Mouse (Mus musculus): ENCODE measurements around the gene Phf21a. TPM values are rescaled to one million over a fixed set of nuclear protein-coding genes. Genes with fewer than 3 reads are reported as not detected.
"Not testable (repeated sequence)": the region's sequence is repeated elsewhere in the genome, so short reads cannot be mapped to it uniquely, and the experiment has no call there.

The Phf21a gene
- total and polyA plus RNA-seq, 3 experiments, result 8.8 to 76.4 (median 26.8) TPM

DNA sequence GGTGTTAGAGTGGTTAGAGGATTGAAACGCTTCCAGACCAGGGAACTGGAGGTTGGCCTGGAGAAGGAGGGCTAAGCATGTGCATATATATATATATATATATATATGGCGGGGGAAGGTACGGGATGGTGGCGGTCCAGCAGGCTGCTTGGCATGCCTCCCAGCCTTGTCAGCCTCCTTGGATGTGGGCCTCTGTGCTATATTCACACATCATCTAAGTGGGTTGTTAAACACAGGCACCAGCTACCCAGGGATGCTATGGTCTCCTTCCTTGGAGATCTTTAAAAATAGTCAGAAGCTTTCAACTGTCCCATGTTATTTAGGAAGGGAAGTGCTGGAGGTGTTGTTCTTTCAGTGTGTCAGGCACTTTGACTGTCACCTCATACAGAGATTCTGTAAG lies 3.1 kb upstream of the Phf21a start:
- H3K4me1 ChIP-seq (ENCODE audit: insufficient read depth, low read depth, low read length), result no peaks in the 10 kb centered on the region
- no peak for DNase-seq (ENCODE audit: low spot score)
- no peak overlapping the region for H3K4me3 ChIP-seq (ENCODE audit: low read depth, low read length)
- H3K36me3 ChIP-seq (replicated peaks), result no peaks in the 10 kb centered on the region
- peaks cover 17% of the 10 kb centered on the region for H3K27me3 ChIP-seq (ENCODE audit: insufficient read depth, low read length)
- no peaks in the 10 kb centered on the region for H3K9me3 ChIP-seq (replicated peaks)
- TF ChIP-seq CTCF (IDR thresholded peaks at IDR 0.05; ENCODE audit: low read depth, low read length) (no peak), GATA1 (IDR thresholded peaks at IDR 0.05; ENCODE audit: borderline replicate concordance, low read length) (no peak), GATA2 (IDR thresholded peaks at IDR 0.05; ENCODE audit: borderline replicate concordance, low read depth, low read length) (no peak), TAL1 (conservative IDR thresholded peaks at IDR 0.05; ENCODE audit: low read depth, low read length) (no peak), POLR2AphosphoS5 (IDR thresholded peaks at IDR 0.05; ENCODE audit: insufficient replicate concordance, low read depth, low read length) (no peak)
- ATAC-seq (ENCODE audit: extremely low read depth, insufficient number of reproducible peaks, low FRiP score, poor library complexity, severe bottlenecking), result no peak

DNA sequence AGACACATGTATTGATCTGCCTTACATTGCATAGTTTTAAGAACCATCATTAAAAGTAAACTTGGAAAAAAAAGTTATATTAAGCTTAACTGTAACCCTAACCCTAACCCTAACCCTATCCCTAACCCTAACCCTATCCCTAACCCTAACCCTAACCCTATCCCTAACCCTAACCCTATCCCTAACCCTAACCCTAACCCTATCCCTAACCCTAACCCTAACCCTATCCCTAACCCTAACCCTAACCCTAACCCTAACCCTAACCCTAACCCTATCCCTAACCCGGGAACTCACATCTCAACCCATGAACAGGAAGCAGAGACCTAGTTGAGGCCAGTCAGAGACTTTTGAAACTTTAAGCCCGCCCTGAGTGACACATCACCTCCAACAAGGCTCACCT lies 586 bp downstream of the Phf21a start:
- ATAC-seq (ENCODE audit: extremely low read depth, insufficient number of reproducible peaks, low FRiP score, poor library complexity, severe bottlenecking); H3K4me3 ChIP-seq (ENCODE audit: low read depth, low read length); H3K4me1 ChIP-seq (ENCODE audit: insufficient read depth, low read depth, low read length); DNase-seq (ENCODE audit: low spot score); H3K9me3 ChIP-seq (replicated peaks); H3K36me3 ChIP-seq (replicated peaks): not testable (repeated sequence)
- H3K27me3 ChIP-seq (ENCODE audit: insufficient read depth, low read length), result peaks cover 13% of the 10 kb centered on the region; the same call in 1 of the 2 replicates

DNA sequence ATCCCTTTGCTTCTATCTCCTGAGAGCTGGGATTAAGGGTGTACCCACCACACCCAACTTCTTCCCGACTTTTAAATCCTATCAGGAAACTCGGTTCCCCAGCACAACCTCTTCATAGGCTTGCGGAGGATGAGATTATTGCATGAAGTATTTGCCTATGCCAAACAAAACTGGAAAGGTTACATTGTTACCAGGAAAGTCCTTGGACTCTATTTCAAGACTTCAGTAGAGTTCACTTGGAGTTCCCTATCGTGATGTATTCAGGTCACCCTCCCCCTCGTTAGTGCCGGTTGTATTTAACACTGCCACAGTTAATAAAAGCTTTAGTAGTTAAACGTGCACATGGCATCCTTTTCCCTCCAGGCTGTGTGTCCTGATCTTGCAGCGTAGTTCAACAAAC lies 1.2 kb downstream of the Phf21a start:
- Histone ChIP-seq H3K9me3 (replicated peaks) (no peaks in the 10 kb centered on the region), H3K27me3 (ENCODE audit: insufficient read depth, low read length) (peaks cover 13% of the 10 kb centered on the region; the same call in 1 of the 2 replicates), H3K4me1 (ENCODE audit: insufficient read depth, low read depth, low read length) (no peaks in the 10 kb centered on the region), H3K36me3 (replicated peaks) (no peaks in the 10 kb centered on the region), H3K4me3 (ENCODE audit: low read depth, low read length) (no peak overlapping the region)
- ATAC-seq (ENCODE audit: extremely low read depth, insufficient number of reproducible peaks, low FRiP score, poor library complexity, severe bottlenecking) (no peak), DNase-seq (ENCODE audit: low spot score) (no peak)
- TF ChIP-seq GATA2 (IDR thresholded peaks at IDR 0.05; ENCODE audit: borderline replicate concordance, low read depth, low read length) (no peak), GATA1 (IDR thresholded peaks at IDR 0.05; ENCODE audit: borderline replicate concordance, low read length) (no peak), POLR2AphosphoS5 (IDR thresholded peaks at IDR 0.05; ENCODE audit: insufficient replicate concordance, low read depth, low read length) (no peak), CTCF (IDR thresholded peaks at IDR 0.05; ENCODE audit: low read depth, low read length) (no peak), TAL1 (conservative IDR thresholded peaks at IDR 0.05; ENCODE audit: low read depth, low read length) (no peak)

DNA sequence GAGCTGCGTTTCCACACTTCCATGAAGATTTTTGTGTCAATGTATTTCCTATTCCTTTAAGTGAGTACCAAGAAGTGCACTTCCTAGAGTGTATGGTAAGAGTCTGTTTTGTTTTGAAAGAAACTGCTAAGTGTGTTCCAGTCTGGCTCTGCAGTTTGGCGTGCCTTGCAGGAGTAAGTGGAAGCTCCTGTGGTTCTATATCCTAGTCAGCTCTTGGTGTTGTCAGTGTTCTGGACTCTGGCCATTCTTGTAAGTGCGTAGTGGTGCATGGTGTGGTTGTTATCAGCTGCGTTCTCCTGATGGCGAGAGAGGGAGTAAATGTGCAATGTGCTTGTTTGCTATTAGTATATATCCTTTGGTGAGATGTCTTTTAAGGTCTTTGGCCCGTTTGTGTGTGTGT lies 7.9 kb downstream of the Phf21a start:
- Histone ChIP-seq H3K9me3 (replicated peaks) (0 out of 2 replicates have a peak, but pooled peaks cover 4% of the 10 kb centered on the region), H3K36me3 (replicated peaks) (no peaks in the 10 kb centered on the region), H3K27me3 (ENCODE audit: insufficient read depth, low read length) (no peaks in the 10 kb centered on the region), H3K4me1 (ENCODE audit: insufficient read depth, low read depth, low read length) (no peaks in the 10 kb centered on the region), H3K4me3 (ENCODE audit: low read depth, low read length) (no peak overlapping the region)
- ATAC-seq (ENCODE audit: extremely low read depth, insufficient number of reproducible peaks, low FRiP score, poor library complexity, severe bottlenecking), result no peak
- TF ChIP-seq POLR2AphosphoS5 (IDR thresholded peaks at IDR 0.05; ENCODE audit: insufficient replicate concordance, low read depth, low read length) (no peak), GATA2 (IDR thresholded peaks at IDR 0.05; ENCODE audit: borderline replicate concordance, low read depth, low read length) (no peak), GATA1 (IDR thresholded peaks at IDR 0.05; ENCODE audit: borderline replicate concordance, low read length) (no peak), TAL1 (conservative IDR thresholded peaks at IDR 0.05; ENCODE audit: low read depth, low read length) (no peak), CTCF (IDR thresholded peaks at IDR 0.05; ENCODE audit: low read depth, low read length) (no peak)
- DNase-seq (ENCODE audit: low spot score), result no peak

DNA sequence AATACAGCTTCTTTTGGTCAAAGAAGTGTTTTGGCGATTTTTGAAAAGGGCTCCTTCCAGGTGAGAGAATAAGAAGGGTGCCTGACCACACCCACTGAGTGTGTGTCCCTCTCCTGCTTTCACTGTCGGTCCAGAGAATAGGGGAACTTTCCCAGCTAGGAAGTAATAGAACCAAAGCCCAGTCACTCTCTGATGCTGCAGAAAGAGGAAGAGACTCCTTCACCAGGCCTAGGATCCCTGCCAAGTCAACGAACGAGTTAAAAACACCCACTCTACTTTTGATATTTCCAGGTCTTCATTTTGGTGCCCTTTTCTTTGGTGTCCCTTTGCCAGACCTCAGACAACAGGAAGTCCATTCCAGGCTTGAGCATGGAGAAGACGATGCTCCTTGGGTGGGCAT lies 31.6 kb downstream of the Phf21a start:
- TF ChIP-seq GATA2 (IDR thresholded peaks at IDR 0.05; ENCODE audit: borderline replicate concordance, low read depth, low read length), result no peak
- TF ChIP-seq GATA1 (IDR thresholded peaks at IDR 0.05; ENCODE audit: borderline replicate concordance, low read length), result no peak
- TF ChIP-seq TAL1 (conservative IDR thresholded peaks at IDR 0.05; ENCODE audit: low read depth, low read length), result no peak
- TF ChIP-seq POLR2AphosphoS5 (IDR thresholded peaks at IDR 0.05; ENCODE audit: insufficient replicate concordance, low read depth, low read length), result no peak
- H3K36me3 ChIP-seq (replicated peaks), result no peaks in the 10 kb centered on the region
- ATAC-seq (ENCODE audit: extremely low read depth, insufficient number of reproducible peaks, low FRiP score, poor library complexity, severe bottlenecking) (no peak), DNase-seq (ENCODE audit: low spot score) (no peak)
- H3K4me3 ChIP-seq (ENCODE audit: low read depth, low read length), result no peak overlapping the region
- H3K27me3 ChIP-seq (ENCODE audit: insufficient read depth, low read length), result peaks cover 3% of the 10 kb centered on the region; the same call in 1 of the 2 replicates
- H3K4me1 ChIP-seq (ENCODE audit: insufficient read depth, low read depth, low read length), result no peaks in the 10 kb centered on the region
- H3K9me3 ChIP-seq (replicated peaks), result no peaks in the 10 kb centered on the region

GRCm38 (mm10) chr2:92125330-92125729 lies 32.4 kb downstream of the Phf21a start:
- no peak for DNase-seq (ENCODE audit: low spot score)
- Histone ChIP-seq H3K4me1 (ENCODE audit: insufficient read depth, low read depth, low read length) (no peaks in the 10 kb centered on the region), H3K4me3 (ENCODE audit: low read depth, low read length) (no peak overlapping the region), H3K36me3 (replicated peaks) (no peaks in the 10 kb centered on the region), H3K9me3 (replicated peaks) (no peaks in the 10 kb centered on the region), H3K27me3 (ENCODE audit: insufficient read depth, low read length) (peaks cover 7% of the 10 kb centered on the region; the same call in 1 of the 2 replicates)
- TF ChIP-seq TAL1 (conservative IDR thresholded peaks at IDR 0.05; ENCODE audit: low read depth, low read length), result no peak
- TF ChIP-seq CTCF (IDR thresholded peaks at IDR 0.05; ENCODE audit: low read depth, low read length), result no peak
- TF ChIP-seq GATA2 (IDR thresholded peaks at IDR 0.05; ENCODE audit: borderline replicate concordance, low read depth, low read length), result no peak
- no peak for TF ChIP-seq GATA1 (IDR thresholded peaks at IDR 0.05; ENCODE audit: borderline replicate concordance, low read length)
- no peak for TF ChIP-seq POLR2AphosphoS5 (IDR thresholded peaks at IDR 0.05; ENCODE audit: insufficient replicate concordance, low read depth, low read length)
- ATAC-seq (ENCODE audit: extremely low read depth, insufficient number of reproducible peaks, low FRiP score, poor library complexity, severe bottlenecking), result no peak

DNA sequence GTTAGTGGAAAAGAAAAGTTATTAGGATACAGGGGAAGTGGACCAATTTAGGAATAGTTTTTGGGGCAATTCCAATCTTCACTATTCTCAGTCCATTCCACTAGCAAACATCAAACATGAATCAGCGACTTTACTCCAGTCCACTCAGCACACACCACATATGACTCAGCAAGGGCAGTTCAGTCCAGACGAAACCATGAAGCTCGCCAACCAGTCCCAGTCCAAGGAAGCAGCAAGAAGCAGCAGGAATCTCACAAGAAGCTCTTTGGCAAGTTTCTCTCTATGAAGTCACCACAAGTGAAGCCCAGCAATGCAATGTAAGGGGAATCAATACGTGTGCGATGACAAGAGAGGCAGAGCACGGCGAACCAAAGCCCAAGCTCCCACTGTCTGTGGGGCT lies 37.2 kb downstream of the Phf21a start:
- TF ChIP-seq GATA2 (IDR thresholded peaks at IDR 0.05; ENCODE audit: borderline replicate concordance, low read depth, low read length) (no peak), GATA1 (IDR thresholded peaks at IDR 0.05; ENCODE audit: borderline replicate concordance, low read length) (no peak), CTCF (IDR thresholded peaks at IDR 0.05; ENCODE audit: low read depth, low read length) (no peak), TAL1 (conservative IDR thresholded peaks at IDR 0.05; ENCODE audit: low read depth, low read length) (no peak), POLR2AphosphoS5 (IDR thresholded peaks at IDR 0.05; ENCODE audit: insufficient replicate concordance, low read depth, low read length) (no peak)
- DNase-seq (ENCODE audit: low spot score) (no peak), ATAC-seq (ENCODE audit: extremely low read depth, insufficient number of reproducible peaks, low FRiP score, poor library complexity, severe bottlenecking) (no peak)
- H3K4me1 ChIP-seq (ENCODE audit: insufficient read depth, low read depth, low read length), result no peaks in the 10 kb centered on the region
- H3K36me3 ChIP-seq (replicated peaks), result no peaks in the 10 kb centered on the region
- H3K27me3 ChIP-seq (ENCODE audit: insufficient read depth, low read length), result peaks cover 7% of the 10 kb centered on the region
- H3K4me3 ChIP-seq (ENCODE audit: low read depth, low read length), result no peak overlapping the region
- no peaks in the 10 kb centered on the region for H3K9me3 ChIP-seq (replicated peaks)

Measured in G1E (cell line).